Mouse (Mus musculus) forebrain, embryonic 16.5 days (tissue): ENCODE measurements around the gene Cnot8. TPM values are rescaled to one million over a fixed set of nuclear protein-coding genes. Genes with fewer than 3 reads are reported as not detected.

ENCODE experiments used
- ATAC-seq: fragments of 200-750 bp; cut with Nextera tagmentation; 2 replicates; pipeline ENCODE4 v1.8.0; 2017; ENCODE audit warnings: mild to moderate bottlenecking, moderate library complexity
- H3K27ac ChIP-seq: fragments of 300-500 bp; sonication (generic); 2 replicates; pipeline ENCODE4 v1.5.1; 2014; ENCODE audit warnings: low read length, control low read depth
- H3K27me3 ChIP-seq: fragments of 300-500 bp; sonication (generic); replicated peaks from 2 replicates; pipeline ENCODE4 v1.6.1; 2014; ENCODE audit warnings: low read length; ENCODE audit not compliant: control insufficient read depth, insufficient read depth
- H3K36me3 ChIP-seq: fragments of 300-500 bp; sonication (generic); 2 replicates; pipeline ENCODE4 v1.6.1; 2014; ENCODE audit not compliant: control insufficient read depth, insufficient read depth
- H3K4me1 ChIP-seq: fragments of 300-500 bp; sonication (generic); replicated peaks from 2 replicates; pipeline ENCODE4 v1.6.1; 2014; ENCODE audit warnings: low read length; ENCODE audit not compliant: control insufficient read depth, insufficient read depth
- H3K4me2 ChIP-seq: fragments of 300-500 bp; sonication (generic); 2 replicates; pipeline ENCODE4 v1.6.1; 2014; ENCODE audit warnings: mild to moderate bottlenecking, low read length, control low read depth
- H3K4me3 ChIP-seq: fragments of 300-500 bp; sonication (generic); replicated peaks from 2 replicates; pipeline ENCODE4 v1.5.1; 2014; ENCODE audit warnings: mild to moderate bottlenecking, low read length, control low read depth
- H3K9ac ChIP-seq: fragments of 300-500 bp; sonication (generic); replicated peaks from 2 replicates; pipeline ENCODE4 v1.6.1; 2014; ENCODE audit warnings: low read depth, low read length, control low read depth
- H3K9me3 ChIP-seq: fragments of 300-500 bp; sonication (generic); 2 replicates; pipeline ENCODE4 v1.6.1; 2016; ENCODE audit warnings: low read length; ENCODE audit not compliant: control insufficient read depth
- WGBS: fragments of 180-500 bp; shearing (Covaris S2); extraction: QIAGEN DNeasy Blood & Tissue Kit; methylation state at CpG from one replicate; pipeline ENCODE4 v1.1.7; 2014; 5-methylcytosine and 5-hydroxymethylcytosine counted together
- polyA plus RNA-seq: library from polyadenylated mRNA; unstranded; fragments of >200 nt; fragmentation: Nextera tagmentation; extraction: Ambion mirVana; gene quantifications from 2 replicates; pipeline ENCODE4 v1.2.1, GENCODE M21; 2015

The Cnot8 gene
- polyA plus RNA-seq, 1 experiment from 2014 or later = 141 TPM

DNA sequence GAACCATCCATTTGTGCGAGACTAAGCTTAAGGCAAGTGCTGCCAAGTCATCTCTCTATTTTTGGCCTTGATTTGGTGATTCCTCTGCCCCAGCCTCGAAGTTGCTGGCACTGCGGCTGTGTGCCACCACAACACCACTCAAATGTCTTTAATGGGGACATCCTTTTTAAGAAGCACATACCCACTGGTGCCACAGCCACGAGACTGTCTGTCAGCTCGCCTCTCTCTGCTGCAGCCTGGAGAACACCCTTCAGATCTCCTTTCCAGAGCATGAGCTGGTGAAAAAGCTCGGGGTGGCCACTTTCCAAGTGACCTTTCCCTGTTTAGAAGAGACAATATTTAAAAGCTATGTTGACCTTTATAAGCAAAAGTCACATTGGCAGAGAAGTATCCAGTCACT, 32.7 kb downstream of the Cnot8 start:
- no peak overlapping the region for H3K4me2 ChIP-seq
- no peaks in the 10 kb centered on the region for H3K27me3 ChIP-seq
- WGBS = 94% methylated on average over 6 of the region's 6 CpGs
- H3K9me3 ChIP-seq = no peaks in the 10 kb centered on the region
- ATAC-seq = no peak
- no peaks in the 10 kb centered on the region for H3K4me1 ChIP-seq
- peaks cover 23% of the 10 kb centered on the region for H3K36me3 ChIP-seq
- H3K9ac ChIP-seq = no peak overlapping the region
- H3K27ac ChIP-seq = no peak overlapping the region
- no peak overlapping the region for H3K4me3 ChIP-seq

- H3K9me3 ChIP-seq = no peaks in the 10 kb centered on the region
- no peak overlapping the region for H3K27ac ChIP-seq
- peaks cover 19% of the 10 kb centered on the region for H3K36me3 ChIP-seq
- H3K9ac ChIP-seq = no peak overlapping the region
- 90% methylated on average over 11 of the region's 11 CpGs for WGBS
- H3K27me3 ChIP-seq = no peaks in the 10 kb centered on the region
- H3K4me3 ChIP-seq = no peak overlapping the region
- no peaks in the 10 kb centered on the region for H3K4me1 ChIP-seq
- no peak for ATAC-seq
- no peak overlapping the region for H3K4me2 ChIP-seq
These were observed 34.9 kb downstream of the Cnot8 start for GRCm38 (mm10) chr11:58138821-58139220.

DNA sequence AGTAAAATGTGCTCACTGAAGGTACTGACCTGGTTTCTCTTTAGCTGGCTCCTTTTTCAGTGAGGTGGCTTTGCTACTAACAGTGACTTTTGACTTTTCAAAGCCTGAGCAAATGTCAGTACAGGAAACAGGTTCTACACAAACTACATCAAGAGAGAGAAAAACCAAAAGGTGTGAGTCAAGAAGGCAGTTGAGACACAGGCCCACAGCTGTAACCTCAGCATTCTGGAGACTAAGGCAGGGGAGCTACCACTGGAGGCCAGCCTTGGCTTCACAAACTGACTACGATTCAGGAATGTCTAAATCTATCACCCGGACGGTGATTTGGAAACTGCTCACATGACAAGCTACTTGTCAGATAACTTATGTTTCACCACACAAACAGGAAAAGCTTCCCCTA, 35.5 kb downstream of the Cnot8 start:
- H3K36me3 ChIP-seq = peaks cover 16% of the 10 kb centered on the region
- no peak overlapping the region for H3K9ac ChIP-seq
- H3K9me3 ChIP-seq = no peaks in the 10 kb centered on the region
- ATAC-seq = no peak
- H3K4me2 ChIP-seq = no peak overlapping the region
- WGBS = 86% methylated on average over 3 of the region's 3 CpGs
- no peaks in the 10 kb centered on the region for H3K27me3 ChIP-seq
- H3K4me3 ChIP-seq = no peak overlapping the region
- no peak overlapping the region for H3K27ac ChIP-seq
- no peaks in the 10 kb centered on the region for H3K4me1 ChIP-seq

DNA sequence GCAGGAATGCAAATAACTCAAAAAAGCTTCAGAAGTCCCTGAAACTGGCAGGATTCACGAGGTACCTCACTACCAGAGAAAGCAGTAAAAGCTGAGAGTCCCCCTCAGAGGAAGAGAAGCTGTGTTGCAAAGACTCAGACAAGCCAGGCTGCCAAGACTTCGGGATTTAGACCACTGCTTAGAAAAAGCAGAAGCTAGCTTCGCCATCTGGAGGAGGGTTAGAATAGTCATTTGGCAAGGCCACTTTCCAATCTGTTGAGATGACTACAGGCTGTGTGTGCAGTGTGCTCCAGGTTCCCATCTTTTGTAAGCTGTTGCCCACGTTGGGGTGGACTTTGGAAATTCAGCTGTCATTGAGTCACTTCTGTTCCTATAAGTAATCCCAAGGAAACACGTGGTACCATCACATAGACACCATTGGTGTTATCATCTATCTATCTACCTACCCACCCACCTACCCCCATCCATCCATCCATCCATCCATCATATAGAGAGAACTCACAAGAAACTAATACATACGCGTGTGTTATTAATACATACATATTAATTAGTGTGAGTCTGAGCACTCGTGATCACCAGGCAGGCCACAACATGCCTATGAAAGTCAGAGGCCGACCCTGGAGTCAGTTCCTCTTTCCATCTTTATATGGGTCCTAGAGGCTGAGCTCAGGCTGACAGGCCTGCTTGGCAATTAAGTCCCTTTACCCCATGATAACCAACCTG, 39.9 kb downstream of the Cnot8 start:
- 87% methylated on average over 9 of the region's 9 CpGs for WGBS
- Histone ChIP-seq H3K4me2 (no peak overlapping the region), H3K4me3 (no peak overlapping the region), H3K36me3 (peaks cover 36% of the 10 kb centered on the region), H3K27me3 (no peaks in the 10 kb centered on the region), H3K9ac (no peak overlapping the region), H3K9me3 (no peaks in the 10 kb centered on the region), H3K27ac (no peak overlapping the region), H3K4me1 (no peaks in the 10 kb centered on the region)
- ATAC-seq = no peak

DNA sequence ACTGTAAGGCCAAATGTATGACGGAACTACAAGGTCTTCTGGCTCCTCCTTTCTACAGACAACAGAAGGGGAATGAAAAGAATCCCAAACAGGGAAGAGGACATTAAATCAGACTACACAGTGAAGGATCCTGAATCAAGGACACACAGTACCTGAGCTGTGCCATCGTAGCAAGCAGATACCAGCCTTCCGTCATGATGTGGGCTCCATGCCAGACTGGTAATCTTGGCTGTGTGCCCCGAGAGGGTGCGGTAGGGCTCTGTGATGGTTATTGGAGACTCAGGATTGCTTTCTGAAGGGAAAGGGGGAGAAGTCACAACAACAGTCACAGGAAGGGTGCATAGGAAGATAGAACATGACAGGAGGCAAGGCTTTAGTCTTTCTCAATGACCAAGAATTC, 42.3 kb downstream of the Cnot8 start:
- Histone ChIP-seq H3K36me3 (peaks cover 42% of the 10 kb centered on the region), H3K27ac (no peak overlapping the region), H3K9ac (no peak overlapping the region), H3K4me3 (no peak overlapping the region), H3K27me3 (no peaks in the 10 kb centered on the region), H3K4me2 (no peak overlapping the region), H3K9me3 (no peaks in the 10 kb centered on the region), H3K4me1 (no peaks in the 10 kb centered on the region)
- no peak for ATAC-seq
- WGBS = 58% methylated on average over 5 of the region's 5 CpGs

GRCm38 (mm10) chr11:58155458-58155857, 51.5 kb downstream of the Cnot8 start:
- Histone ChIP-seq H3K9me3 (no peaks in the 10 kb centered on the region), H3K36me3 (peaks cover 32% of the 10 kb centered on the region), H3K4me2 (no peak overlapping the region), H3K4me3 (no peak overlapping the region), H3K9ac (no peak overlapping the region), H3K27me3 (no peaks in the 10 kb centered on the region), H3K4me1 (no peaks in the 10 kb centered on the region), H3K27ac (no peak overlapping the region)
- 95% methylated on average over 9 of the region's 9 CpGs for WGBS
- no peak for ATAC-seq

GRCm38 (mm10) chr11:58156871-58157270, 52.9 kb downstream of the Cnot8 start:
- WGBS = 87% methylated on average over 3 of the region's 3 CpGs
- Histone ChIP-seq H3K9ac (no peak overlapping the region), H3K4me3 (no peak overlapping the region), H3K4me1 (no peaks in the 10 kb centered on the region), H3K36me3 (peaks cover 22% of the 10 kb centered on the region), H3K27ac (no peak overlapping the region), H3K9me3 (no peaks in the 10 kb centered on the region), H3K27me3 (no peaks in the 10 kb centered on the region), H3K4me2 (no peak overlapping the region)
- ATAC-seq = no peak

- no peaks in the 10 kb centered on the region for H3K27me3 ChIP-seq
- 94% methylated on average over 2 of the region's 2 CpGs for WGBS
- no peak overlapping the region for H3K27ac ChIP-seq
- no peaks in the 10 kb centered on the region for H3K9me3 ChIP-seq
- no peak overlapping the region for H3K4me2 ChIP-seq
- peaks cover 19% of the 10 kb centered on the region for H3K36me3 ChIP-seq
- H3K4me1 ChIP-seq = peaks cover 4% of the 10 kb centered on the region
- no peak overlapping the region for H3K9ac ChIP-seq
- no peak for ATAC-seq
- no peak overlapping the region for H3K4me3 ChIP-seq
These were observed 61.1 kb downstream of the Cnot8 start for GRCm38 (mm10) chr11:58165072-58165471.

- peak overlapping the region; percentile 69 for H3K4me2 ChIP-seq
- H3K4me1 ChIP-seq = peaks cover 12% of the 10 kb centered on the region
- H3K27me3 ChIP-seq = no peaks in the 10 kb centered on the region
- no peak for ATAC-seq
- no peak overlapping the region for H3K27ac ChIP-seq
- peaks cover 13% of the 10 kb centered on the region for H3K36me3 ChIP-seq
- WGBS = 0% methylated on average over 8 of the region's 8 CpGs
- H3K9ac ChIP-seq = peak overlapping the region; percentile 85
- peak overlapping the region; percentile 80 for H3K4me3 ChIP-seq
- H3K9me3 ChIP-seq = no peaks in the 10 kb centered on the region
These were observed 63.8 kb downstream of the Cnot8 start for GRCm38 (mm10) chr11:58167822-58168166.
